Mouse (Mus musculus): Measurements from ENCODE around the gene Ccr7. TPM values are rescaled to one million over a fixed set of nuclear protein-coding genes. Genes with fewer than 3 reads are reported as not detected.
A peak's percentile ranks its signal among the peaks of the same experiment; 100 is the strongest.

Ccr7 gene
- total RNA-seq, 1 experiment = 1.4 TPM

DNA sequence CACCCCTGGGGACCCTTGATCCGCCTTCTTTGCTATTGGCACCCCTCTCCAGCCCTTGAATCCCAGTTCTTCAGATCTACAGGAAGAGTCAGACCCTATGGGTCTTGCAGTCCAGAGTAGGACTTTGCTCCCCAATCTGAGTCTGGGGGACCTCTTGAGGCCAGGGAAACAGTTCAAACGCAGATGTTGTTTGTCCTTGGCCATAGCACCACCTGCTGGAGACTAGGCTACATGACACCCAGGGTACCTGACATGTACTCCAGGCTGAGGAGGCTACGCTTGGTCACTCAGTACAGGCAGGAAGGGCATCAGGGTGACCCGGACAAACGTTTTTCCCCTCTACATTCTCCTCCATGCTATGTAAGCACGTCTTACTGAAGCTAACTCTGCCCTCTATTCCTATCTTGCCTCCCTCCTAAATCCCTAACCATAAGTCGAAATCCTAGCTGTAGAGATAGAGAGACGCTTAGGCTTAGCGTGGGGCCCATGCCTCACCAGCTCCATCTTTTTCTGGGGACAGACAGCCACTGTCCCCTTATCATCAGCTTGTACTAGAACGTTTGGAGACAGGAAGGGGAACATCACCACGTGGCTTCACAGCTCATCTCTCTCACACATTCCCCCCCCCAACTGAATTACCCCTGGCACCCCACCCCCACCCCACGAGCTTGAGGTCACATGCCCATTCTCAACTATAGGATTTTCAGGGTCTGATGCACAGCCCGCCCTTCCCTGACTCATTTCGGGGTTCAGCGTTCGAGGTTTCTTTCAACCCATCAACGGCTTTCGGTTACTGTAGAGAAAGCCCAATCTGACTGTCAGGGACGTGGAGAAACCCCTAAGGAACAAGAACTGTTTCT, 4.7 kb downstream of the Ccr7 start:
- H3K36me3 ChIP-seq (ENCODE audit: control insufficient read depth, insufficient read depth, low read length, poor library complexity, severe bottlenecking) = no peaks in the 10 kb centered on the region
- no peaks in the 10 kb centered on the region for H3K9me3 ChIP-seq (ENCODE audit: control insufficient read depth, insufficient read depth, low read depth, low read length)
- H3K4me1 ChIP-seq (ENCODE audit: control insufficient read depth in 2 of 2, insufficient read depth in 2 of 2, low read length in 2 of 2, poor library complexity in 1 of 2) = peaks cover 4 to 22% of the 10 kb centered on the region in 2 experiments
- in situ Hi-C loops (cut with MboI; ENCODE audit: low sequenced_read_pairs in 2 of 2, unreplicated experiment in 2 of 2) = no loop called here
- peak; percentile 57 for DNase-seq (ENCODE audit: low read depth, low spot score)
- no peak overlapping the region for H3K4me3 ChIP-seq (ENCODE audit: insufficient read depth in 1 of 2, low read depth in 1 of 2, low read length in 2 of 2, poor library complexity in 1 of 2, severe bottlenecking in 1 of 2)
- TF ChIP-seq ZNF384 (IDR thresholded peaks at IDR 0.05; ENCODE audit: low read depth, low read length) (no peak), ZC3H11A (IDR thresholded peaks at IDR 0.05; ENCODE audit: borderline replicate concordance, low read depth, low read length) (peak; percentile 68; the same call in 1 of the 2 replicates), CHD2 (IDR thresholded peaks at IDR 0.05; ENCODE audit: low read depth, low read length) (no peak)
- no peak overlapping the region for H3K27ac ChIP-seq (ENCODE audit: insufficient read depth, low read depth, low read length, poor library complexity, severe bottlenecking)
- H3K9ac ChIP-seq (ENCODE audit: insufficient read depth, low read depth, low read length, poor library complexity, severe bottlenecking) = no peak overlapping the region

DNA sequence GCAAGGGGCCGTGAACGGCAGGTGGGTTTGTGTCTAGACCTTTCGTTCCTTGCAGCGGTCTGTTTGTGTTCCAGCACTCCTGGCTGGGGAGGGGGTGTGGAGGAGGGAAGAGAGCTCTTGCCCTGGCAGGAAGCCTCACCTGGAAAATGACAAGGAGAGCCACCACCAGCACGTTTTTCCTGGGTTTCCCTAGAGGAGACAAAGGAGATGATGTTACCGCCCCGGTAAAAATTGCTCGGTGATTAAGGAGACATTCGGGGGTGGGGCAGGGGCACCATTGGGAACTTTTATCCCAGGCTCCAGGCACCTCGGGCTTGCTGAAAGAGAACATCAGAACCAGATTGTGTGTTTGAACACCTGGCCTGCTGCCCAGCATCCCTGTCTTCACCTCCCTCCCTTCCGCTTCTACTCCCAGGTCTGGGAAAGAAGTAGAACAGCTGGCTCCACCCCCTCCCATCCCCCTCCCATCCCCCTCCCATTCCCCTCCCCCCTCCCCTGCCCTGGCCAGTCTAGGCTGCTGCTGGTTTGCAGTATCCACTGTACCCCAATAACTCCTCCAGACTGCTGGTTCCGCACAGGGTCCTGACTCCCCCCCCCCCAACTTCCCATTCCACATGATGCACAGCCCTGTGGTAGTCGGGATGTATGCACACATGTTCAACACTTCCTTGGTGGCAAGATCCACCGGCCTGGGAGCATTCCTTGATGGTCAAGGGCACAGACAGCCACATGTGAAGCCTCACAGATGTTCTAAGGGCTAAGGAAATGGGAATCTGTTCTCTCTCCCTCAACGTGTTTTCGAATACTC, 5.8 kb downstream of the Ccr7 start:
- H3K36me3 ChIP-seq (ENCODE audit: control insufficient read depth, insufficient read depth, low read length, poor library complexity, severe bottlenecking) = no peaks in the 10 kb centered on the region
- no peaks in the 10 kb centered on the region for H3K9me3 ChIP-seq (ENCODE audit: control insufficient read depth, insufficient read depth, low read depth, low read length)
- H3K27ac ChIP-seq (ENCODE audit: insufficient read depth, low read depth, low read length, poor library complexity, severe bottlenecking) = no peak overlapping the region
- no peak for DNase-seq (ENCODE audit: low read depth, low spot score)
- TF ChIP-seq MAFK (IDR thresholded peaks at IDR 0.05; ENCODE audit: insufficient read depth, low read depth, low read length) = no peak
- H3K4me3 ChIP-seq (ENCODE audit: insufficient read depth in 1 of 2, low read depth in 1 of 2, low read length in 2 of 2, poor library complexity in 1 of 2, severe bottlenecking in 1 of 2) = 0 out of 4 replicates have a peak overlapping the region, but pooled peaks of 1 of the 2 experiments have one; percentile 12
- peaks cover 11 to 31% of the 10 kb centered on the region in 2 experiments for H3K4me1 ChIP-seq (ENCODE audit: control insufficient read depth in 2 of 2, insufficient read depth in 2 of 2, low read length in 2 of 2, poor library complexity in 1 of 2)
- in situ Hi-C loops (cut with MboI; ENCODE audit: low sequenced_read_pairs in 2 of 2, unreplicated experiment in 2 of 2) = no loop called here
- H3K9ac ChIP-seq (ENCODE audit: insufficient read depth, low read depth, low read length, poor library complexity, severe bottlenecking) = no peak overlapping the region

DNA sequence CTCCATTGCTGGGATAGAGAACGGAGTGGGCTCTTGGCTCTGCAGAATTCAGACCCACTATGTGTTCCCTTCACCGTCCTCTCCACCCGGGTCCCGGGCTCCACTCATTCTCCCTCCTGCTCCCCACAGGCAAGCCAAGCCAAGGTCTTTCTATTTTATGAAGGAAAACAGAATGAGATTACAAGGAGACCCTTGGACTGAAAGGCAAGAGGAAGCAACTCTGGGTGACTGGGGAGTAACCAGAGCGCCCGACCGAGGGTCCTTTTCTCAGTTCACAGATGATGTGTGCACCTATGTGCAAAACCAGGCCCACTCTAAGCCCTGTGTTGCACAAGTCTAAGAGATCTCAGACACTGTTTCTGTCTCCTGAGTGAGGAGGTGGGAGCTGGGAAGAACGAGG, 6.5 kb downstream of the Ccr7 start:
- Histone ChIP-seq H3K9me3 (ENCODE audit: control insufficient read depth, insufficient read depth, low read depth, low read length) (no peaks in the 10 kb centered on the region), H3K27ac (ENCODE audit: insufficient read depth, low read depth, low read length, poor library complexity, severe bottlenecking) (no peak overlapping the region), H3K4me3 (ENCODE audit: insufficient read depth in 1 of 2, low read depth in 1 of 2, low read length in 2 of 2, poor library complexity in 1 of 2, severe bottlenecking in 1 of 2) (no peak overlapping the region), H3K4me1 (ENCODE audit: control insufficient read depth in 2 of 2, insufficient read depth in 2 of 2, low read length in 2 of 2, poor library complexity in 1 of 2) (peaks cover 15 to 35% of the 10 kb centered on the region in 2 experiments), H3K36me3 (ENCODE audit: control insufficient read depth, insufficient read depth, low read length, poor library complexity, severe bottlenecking) (no peaks in the 10 kb centered on the region), H3K9ac (ENCODE audit: insufficient read depth, low read depth, low read length, poor library complexity, severe bottlenecking) (no peak overlapping the region)
- no peak for TF ChIP-seq ZNF384 (IDR thresholded peaks at IDR 0.05; ENCODE audit: low read depth, low read length)
- TF ChIP-seq HCFC1 (IDR thresholded peaks at IDR 0.05; ENCODE audit: borderline replicate concordance, insufficient read depth, low read length) = no peak
- DNase-seq (ENCODE audit: low read depth, low spot score) = no peak
- in situ Hi-C loops (cut with MboI; ENCODE audit: low sequenced_read_pairs in 2 of 2, unreplicated experiment in 2 of 2) = no loop called here

DNA sequence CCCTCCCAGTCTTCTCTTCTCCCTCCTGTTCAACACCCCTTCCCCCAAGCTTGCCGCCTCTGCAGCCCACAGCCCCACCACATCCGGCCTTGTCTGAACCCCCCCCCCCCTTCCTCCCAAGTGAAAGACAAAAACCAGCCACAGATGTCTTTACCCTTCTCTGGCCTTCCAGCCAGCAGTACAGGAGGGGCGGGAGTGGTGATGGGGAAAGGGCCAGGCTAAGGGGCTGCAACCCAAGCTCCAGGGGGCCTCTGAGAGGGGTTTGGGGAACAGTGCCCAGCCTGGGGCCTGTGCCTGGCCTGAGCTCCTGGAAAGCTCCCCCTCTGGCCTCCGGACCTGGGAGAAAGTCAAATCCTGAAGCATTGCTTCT, 7.0 kb downstream of the Ccr7 start:
- in situ Hi-C loops (cut with MboI; ENCODE audit: low sequenced_read_pairs in 2 of 2, unreplicated experiment in 2 of 2) = no loop called here
- no peak overlapping the region for H3K9ac ChIP-seq (ENCODE audit: insufficient read depth, low read depth, low read length, poor library complexity, severe bottlenecking)

More for the DNA sequence above, 7.0 kb downstream of the Ccr7 start:
- Histone ChIP-seq H3K27ac (ENCODE audit: insufficient read depth, low read depth, low read length, poor library complexity, severe bottlenecking) (no peak overlapping the region), H3K4me1 (ENCODE audit: control insufficient read depth in 2 of 2, insufficient read depth in 2 of 2, low read length in 2 of 2, poor library complexity in 1 of 2) (peaks cover 20 to 39% of the 10 kb centered on the region in 2 experiments), H3K9me3 (ENCODE audit: control insufficient read depth, insufficient read depth, low read depth, low read length) (no peaks in the 10 kb centered on the region), H3K4me3 (ENCODE audit: insufficient read depth in 1 of 2, low read depth in 1 of 2, low read length in 2 of 2, poor library complexity in 1 of 2, severe bottlenecking in 1 of 2) (no peak overlapping the region), H3K36me3 (ENCODE audit: control insufficient read depth, insufficient read depth, low read length, poor library complexity, severe bottlenecking) (no peaks in the 10 kb centered on the region)
- TF ChIP-seq ZNF384 (IDR thresholded peaks at IDR 0.05; ENCODE audit: low read depth, low read length) (no peak), CHD2 (IDR thresholded peaks at IDR 0.05; ENCODE audit: low read depth, low read length) (no peak), MAFK (IDR thresholded peaks at IDR 0.05; ENCODE audit: insufficient read depth, low read depth, low read length) (no peak), HCFC1 (IDR thresholded peaks at IDR 0.05; ENCODE audit: borderline replicate concordance, insufficient read depth, low read length) (no peak), ZC3H11A (IDR thresholded peaks at IDR 0.05; ENCODE audit: borderline replicate concordance, low read depth, low read length) (no peak)
- no peak for DNase-seq (ENCODE audit: low read depth, low spot score)
